Mouse (Mus musculus) embryonic facial prominence, embryonic 11.5 days (tissue): ENCODE results near the gene 4930404H24Rik. TPM values are rescaled to one million over a fixed set of nuclear protein-coding genes. Genes with fewer than 3 reads are reported as not detected.

Experiments used
- ATAC-seq: fragments of 200-750 bp; cut with Nextera tagmentation; replicated peaks from 2 replicates; pipeline ENCODE4 v1.8.0; 2017; ENCODE audit warnings: low read depth; ENCODE audit not compliant: insufficient number of reproducible peaks, low FRiP score, low TSS enrichment
- DNase-seq: peaks from one replicate; pipeline ENCODE4 v3.0.0-alpha.2; 2015; ENCODE audit warnings: low spot score
- H3K27ac ChIP-seq: fragments of 300-500 bp; sonication (generic); replicated peaks from 2 replicates; pipeline ENCODE4 v1.5.1; 2014; ENCODE audit warnings: mild to moderate bottlenecking, low read depth, low read length, control low read depth
- H3K27me3 ChIP-seq: fragments of 300-500 bp; sonication (generic); 2 replicates; pipeline ENCODE4 v1.6.1; 2014; ENCODE audit warnings: mild to moderate bottlenecking, low read length, moderate library complexity, mixed read lengths; ENCODE audit not compliant: control insufficient read depth, insufficient read depth
- H3K36me3 ChIP-seq: fragments of 300-500 bp; sonication (generic); replicated peaks from 2 replicates; pipeline ENCODE4 v1.6.1; 2014; ENCODE audit warnings: low read depth, mild to moderate bottlenecking, low read length, moderate library complexity, mixed read lengths; ENCODE audit not compliant: control insufficient read depth, insufficient read depth
- H3K4me1 ChIP-seq: fragments of 300-500 bp; sonication (generic); 2 replicates; pipeline ENCODE4 v1.6.1; 2014; ENCODE audit warnings: low read length, mixed read lengths; ENCODE audit not compliant: control insufficient read depth, insufficient read depth
- H3K4me2 ChIP-seq: fragments of 300-500 bp; sonication (generic); 2 replicates; pipeline ENCODE4 v1.6.1; 2014; ENCODE audit warnings: low read depth, mild to moderate bottlenecking, control low read depth, low read length, moderate library complexity
- H3K4me3 ChIP-seq: fragments of 300-500 bp; sonication (generic); 2 replicates; pipeline ENCODE4 v1.5.1; 2014; ENCODE audit warnings: low read depth, low read length, control low read depth
- H3K9ac ChIP-seq: fragments of 300-500 bp; sonication (generic); replicated peaks from 2 replicates; pipeline ENCODE4 v1.6.1; 2014; ENCODE audit warnings: mild to moderate bottlenecking, control low read depth, low read length
- H3K9me3 ChIP-seq: fragments of 300-500 bp; sonication (generic); replicated peaks from 2 replicates; pipeline ENCODE4 v1.6.1; 2016; ENCODE audit warnings: mild to moderate bottlenecking, low read length, inconsistent platforms, mixed read lengths; ENCODE audit not compliant: control insufficient read depth
- WGBS: fragments of 180-500 bp; shearing (Covaris S2); extraction: QIAGEN DNeasy Blood & Tissue Kit; methylation state at CpG from one replicate; pipeline ENCODE4 v1.1.7; 2014; 5-methylcytosine and 5-hydroxymethylcytosine counted together
- polyA plus RNA-seq: library from polyadenylated mRNA; unstranded; fragments of >200 nt; fragmentation: Nextera tagmentation; extraction: Ambion mirVana; gene quantifications from 2 replicates; pipeline ENCODE4 v1.2.1, GENCODE M21; 2014

4930404H24Rik gene
- polyA plus RNA-seq, 1 experiment from 2014 or later, result not detected

DNA sequence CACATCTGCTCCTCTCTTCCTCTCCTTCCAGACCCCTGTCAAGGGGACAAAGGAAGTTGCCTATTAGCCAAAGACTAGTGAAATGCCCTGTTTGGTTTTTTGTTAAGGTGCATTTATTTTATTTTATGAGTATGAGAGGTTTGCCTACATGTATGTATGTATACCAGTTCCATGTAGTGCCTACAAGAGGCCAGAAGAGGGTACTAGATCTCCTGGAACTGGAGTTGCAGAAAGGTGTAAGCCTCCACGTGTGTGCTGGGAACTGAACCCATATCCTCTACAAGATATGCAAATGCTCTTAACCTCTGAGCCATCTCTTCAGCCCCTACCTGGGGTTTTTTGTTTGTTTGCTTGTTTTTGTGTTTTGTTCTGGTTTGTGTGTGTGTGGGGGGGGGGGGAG is 41.4 kb downstream of the 4930404H24Rik start:
- no peaks in the 10 kb centered on the region; the same call in 1 of the 2 replicates for H3K4me1 ChIP-seq
- H3K4me3 ChIP-seq, result no peak overlapping the region
- DNase-seq, result no peak
- 73% methylated on average over 1 of the region's 1 CpGs for WGBS
- no peak for ATAC-seq
- peaks cover 12% of the 10 kb centered on the region for H3K27me3 ChIP-seq
- H3K9me3 ChIP-seq, result no peaks in the 10 kb centered on the region
- no peaks in the 10 kb centered on the region for H3K36me3 ChIP-seq
- no peak overlapping the region for H3K9ac ChIP-seq
- H3K4me2 ChIP-seq, result no peak overlapping the region
- no peak overlapping the region for H3K27ac ChIP-seq

GRCm38 (mm10) chr2:153538898-153539297 is 46.3 kb downstream of the 4930404H24Rik start:
- Histone ChIP-seq H3K36me3 (no peaks in the 10 kb centered on the region), H3K4me1 (no peaks in the 10 kb centered on the region), H3K4me3 (no peak overlapping the region), H3K27me3 (no peaks in the 10 kb centered on the region), H3K9me3 (no peaks in the 10 kb centered on the region), H3K4me2 (no peak overlapping the region), H3K9ac (no peak overlapping the region), H3K27ac (no peak overlapping the region)
- WGBS, result 83% methylated on average over 3 of the region's 3 CpGs
- DNase-seq, result no peak
- ATAC-seq, result no peak

- 82% methylated on average over 8 of the region's 8 CpGs for WGBS
Observed at GRCm38 (mm10) chr2:153542936-153543668, 50.5 kb downstream of the 4930404H24Rik start.

More at GRCm38 (mm10) chr2:153542936-153543668, 50.5 kb downstream of the 4930404H24Rik start:
- Histone ChIP-seq H3K36me3 (no peaks in the 10 kb centered on the region), H3K27ac (no peak overlapping the region), H3K4me3 (no peak overlapping the region), H3K9ac (no peak overlapping the region), H3K9me3 (no peaks in the 10 kb centered on the region), H3K4me1 (peaks cover under 1% of the 10 kb centered on the region; the same call in 1 of the 2 replicates), H3K4me2 (no peak overlapping the region), H3K27me3 (no peaks in the 10 kb centered on the region)
- DNase-seq (no peak), ATAC-seq (no peak)

Other genes with a start within 250 kb of the 4930404H24Rik start
- 6.9 and 7.6 TPM in 2 replicates for gene Kif3b, start 201.4 kb upstream of the 4930404H24Rik start, polyA plus RNA-seq
- gene Asxl1, start 147.0 kb upstream of the 4930404H24Rik start, polyA plus RNA-seq, result 20.4 and 21.0 TPM in 2 replicates
- 17.6 and 21.0 TPM in 2 replicates for gene Nol4l, start 37.2 kb downstream of the 4930404H24Rik start, polyA plus RNA-seq
- 68.0 and 68.6 TPM in 2 replicates for gene Commd7, start 140.0 kb downstream of the 4930404H24Rik start, polyA plus RNA-seq
- 15.0 and 16.6 TPM in 2 replicates for gene Dnmt3b, start 156.7 kb downstream of the 4930404H24Rik start, polyA plus RNA-seq
- gene Dnmt3c, start 203.9 kb downstream of the 4930404H24Rik start, polyA plus RNA-seq, result not detected in 2 replicates
- gene Mapre1, start 248.5 kb downstream of the 4930404H24Rik start, polyA plus RNA-seq, result 340 and 368 TPM in 2 replicates